Mouse (Mus musculus) liver, postnatal 0 days (tissue): ENCODE measurements around the gene Lnx2. TPM values are rescaled to one million over a fixed set of nuclear protein-coding genes. Genes with fewer than 3 reads are reported as not detected.

Source experiments
- ATAC-seq: fragments of 200-750 bp; cut with Nextera tagmentation; 2 replicates; pipeline ENCODE4 v1.8.0; 2017; ENCODE audit warnings: mild to moderate bottlenecking, moderate library complexity
- DNase-seq: peaks from one replicate; pipeline ENCODE4 v3.0.0-alpha.2; 2016
- H3K27ac ChIP-seq: fragments of 300-500 bp; sonication (generic); 2 replicates; pipeline ENCODE4 v1.5.1; 2014; ENCODE audit warnings: antibody characterized with exemption, moderate library complexity, mild to moderate bottlenecking, low read depth
- H3K27me3 ChIP-seq: fragments of 300-500 bp; sonication (generic); 2 replicates; pipeline ENCODE4 v1.6.1; 2014; ENCODE audit warnings: low read length, control low read depth, mixed read lengths; ENCODE audit not compliant: insufficient read depth
- H3K36me3 ChIP-seq: fragments of 300-500 bp; sonication (generic); replicated peaks from 2 replicates; pipeline ENCODE4 v1.6.1; 2014; ENCODE audit warnings: mild to moderate bottlenecking, control low read depth, low read length, moderate library complexity, mixed read lengths; ENCODE audit not compliant: insufficient read depth
- H3K4me1 ChIP-seq: fragments of 300-500 bp; sonication (generic); 2 replicates; pipeline ENCODE4 v1.6.1; 2014; ENCODE audit warnings: antibody characterized with exemption, mild to moderate bottlenecking, control low read depth; ENCODE audit not compliant: insufficient read depth
- H3K4me2 ChIP-seq: fragments of 300-500 bp; sonication (generic); 2 replicates; pipeline ENCODE4 v1.6.1; 2014; ENCODE audit warnings: low read depth, mild to moderate bottlenecking, low read length, moderate library complexity, mixed read lengths
- H3K4me3 ChIP-seq: fragments of 300-500 bp; sonication (generic); 2 replicates; pipeline ENCODE4 v1.5.1; 2014; ENCODE audit warnings: low read depth, low read length
- H3K9ac ChIP-seq: fragments of 300-500 bp; sonication (generic); replicated peaks from 2 replicates; pipeline ENCODE4 v1.6.1; 2014; ENCODE audit warnings: mild to moderate bottlenecking, moderate library complexity
- H3K9me3 ChIP-seq: fragments of 300-500 bp; sonication (generic); 2 replicates; pipeline ENCODE4 v1.6.1; 2016; ENCODE audit warnings: mild to moderate bottlenecking, control low read depth, low read length, mixed read lengths
- CTCF ChIP-seq: sonication (generic); IDR thresholded peaks from 2 replicates; pipeline ENCODE4 v1.5.1; 2016; ENCODE audit warnings: antibody characterized with exemption, low read depth
- EP300 ChIP-seq: IDR thresholded peaks from 2 replicates; pipeline ENCODE4 v1.6.1; 2016; ENCODE audit warnings: antibody characterized with exemption, low read depth, mild to moderate bottlenecking
- WGBS: fragments of 180-500 bp; shearing (Covaris S2); extraction: QIAGEN DNeasy Blood & Tissue Kit; methylation state at CpG from one replicate; pipeline ENCODE4 v1.1.7; 2014; ENCODE audit not compliant: insufficient replicate concordance; 5-methylcytosine and 5-hydroxymethylcytosine counted together
- polyA plus RNA-seq: library from polyadenylated mRNA; unstranded; fragments of >200 nt; fragmentation: Nextera tagmentation; extraction: Ambion mirVana; gene quantifications from 2 replicates; pipeline ENCODE4 v1.2.1, GENCODE M21; 2015

The Lnx2 gene
- polyA plus RNA-seq, 1 experiment from 2014 or later: 5.4 TPM

DNA sequence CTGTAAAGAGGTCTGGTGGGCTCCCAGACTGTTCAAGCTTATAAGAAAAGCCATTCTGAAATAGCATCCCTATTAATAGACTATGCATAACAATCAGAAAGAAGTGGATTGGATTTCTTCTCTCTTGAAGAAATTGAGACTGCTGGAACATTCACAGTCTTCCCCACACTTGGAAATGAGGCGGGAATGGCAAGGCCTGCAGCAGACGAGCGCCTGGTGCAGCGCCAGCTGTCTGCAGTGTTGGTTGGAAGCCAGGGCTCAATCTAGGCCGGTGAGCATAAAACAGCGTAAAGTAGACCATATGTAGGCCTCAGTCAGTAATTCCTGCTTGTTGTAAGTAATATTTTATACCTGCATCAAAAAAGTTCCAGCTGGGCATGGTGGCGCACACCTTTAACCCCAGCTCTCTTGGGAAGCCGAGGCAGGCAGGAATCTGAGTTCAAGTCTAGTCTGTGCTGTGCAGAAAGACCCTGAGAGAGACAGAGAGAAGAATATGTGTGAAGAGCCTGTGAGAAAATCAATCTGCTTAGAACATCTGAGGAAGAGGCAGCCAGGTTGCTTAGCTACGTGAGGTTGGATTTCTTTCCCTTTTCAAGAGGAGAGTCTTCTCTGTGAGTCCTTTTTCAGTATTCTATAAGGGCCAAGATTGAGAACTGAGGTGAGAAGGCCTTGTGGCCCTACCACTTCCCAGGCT lies 9.0 kb upstream of the Lnx2 start:
- TF ChIP-seq EP300: no peak
- TF ChIP-seq CTCF: no peak
- Histone ChIP-seq H3K4me2 (no peak overlapping the region), H3K27me3 (no peaks in the 10 kb centered on the region), H3K4me1 (no peaks in the 10 kb centered on the region), H3K9ac (no peak overlapping the region), H3K9me3 (no peaks in the 10 kb centered on the region), H3K36me3 (peaks cover 9% of the 10 kb centered on the region; the same call in 1 of the 2 replicates), H3K4me3 (no peak overlapping the region), H3K27ac (no peak overlapping the region)
- DNase-seq (no peak), ATAC-seq (no peak)
- 84% methylated on average over 9 of the region's 9 CpGs for WGBS

DNA sequence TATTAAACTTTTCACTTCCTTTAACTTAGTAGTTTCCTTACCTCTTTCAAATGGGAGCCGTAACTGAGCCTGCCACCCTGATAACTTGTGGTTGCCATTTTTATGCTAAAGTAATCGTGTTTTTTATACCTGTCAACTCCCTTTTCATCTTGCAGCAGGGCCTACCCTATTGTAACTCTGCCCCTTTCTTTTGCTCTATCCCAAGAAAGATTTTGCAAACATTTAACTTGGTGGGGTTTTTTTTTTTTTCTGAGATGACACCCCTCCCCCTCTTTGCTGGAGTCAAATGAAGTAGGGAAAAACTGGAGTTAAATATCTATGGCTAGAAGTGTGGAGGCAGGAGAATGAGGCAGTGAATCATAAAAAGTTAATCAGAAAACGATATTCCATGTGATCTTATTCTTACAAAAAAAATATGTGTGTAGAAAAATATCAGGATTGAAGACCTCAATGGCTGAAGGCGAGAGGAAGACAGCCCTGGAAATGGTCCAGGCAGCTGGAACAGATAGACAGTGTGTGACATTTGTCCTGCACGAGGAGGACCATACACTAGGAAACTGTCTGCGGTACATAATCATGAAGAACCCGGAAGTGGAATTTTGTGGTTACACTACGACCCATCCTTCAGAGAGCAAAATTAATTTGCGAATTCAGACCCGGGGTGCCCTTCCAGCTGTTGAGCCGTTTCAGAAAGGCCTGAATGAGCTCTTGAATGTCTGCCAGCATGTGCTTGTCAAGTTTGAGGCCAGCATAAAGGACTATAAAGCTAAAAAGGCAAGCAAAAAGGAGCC lies 1.9 kb upstream of the Lnx2 start:
- H3K4me3 ChIP-seq: peak overlapping the region; percentile 68

DNA sequence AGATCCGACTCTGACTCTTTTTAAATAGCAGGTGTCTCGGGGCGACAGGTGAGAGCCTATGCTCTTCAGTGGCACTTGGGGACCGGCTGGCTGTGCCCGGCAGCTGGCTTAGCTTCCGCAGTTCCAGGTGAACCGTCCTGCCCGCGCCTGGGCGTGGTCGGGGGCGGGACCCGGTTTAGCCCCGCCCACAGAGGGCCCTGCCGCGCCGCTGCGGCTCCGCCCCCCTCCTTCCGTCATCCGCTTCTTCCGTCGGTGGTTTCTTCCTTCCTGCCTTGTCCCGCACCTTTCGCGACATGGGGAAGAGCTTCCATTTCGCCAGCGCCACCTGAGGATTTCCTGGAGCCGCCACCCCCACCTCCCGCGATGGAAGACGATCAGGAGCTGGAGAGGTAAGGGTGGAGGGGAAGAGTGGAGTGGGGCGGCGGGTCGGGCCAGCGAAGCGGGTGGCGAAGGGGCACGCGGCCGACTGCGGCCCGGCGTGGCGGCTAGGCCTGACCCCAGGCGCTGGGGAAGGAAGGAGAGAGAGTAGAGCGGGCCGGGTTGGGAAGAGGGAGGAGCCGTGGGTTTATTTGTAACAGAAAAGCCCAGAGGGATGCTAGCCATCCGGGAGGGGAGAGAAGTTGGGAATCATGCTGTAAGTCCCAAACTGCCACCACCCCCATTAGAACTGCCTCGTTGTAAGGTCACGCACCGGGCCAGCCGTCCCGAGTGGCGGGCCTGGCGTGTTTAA lies 1.1 kb upstream of the Lnx2 start:
- peak; percentile 68 for ATAC-seq
- TF ChIP-seq EP300 (no peak), CTCF (no peak)
- under 1% methylated on average over 54 of the region's 57 CpGs for WGBS
- peak; percentile 97 for DNase-seq
- Histone ChIP-seq H3K4me1 (peaks cover 18% of the 10 kb centered on the region), H3K27me3 (no peaks in the 10 kb centered on the region), H3K27ac (peak overlapping the region; percentile 76), H3K36me3 (0 out of 2 replicates have a peak, but pooled peaks cover 11% of the 10 kb centered on the region), H3K9me3 (no peaks in the 10 kb centered on the region), H3K4me2 (peak overlapping the region; percentile 89), H3K9ac (peak overlapping the region; percentile 83), H3K4me3 (peak overlapping the region; percentile 68)

More for the DNA sequence above, 1.9 kb upstream of the Lnx2 start:
- Histone ChIP-seq H3K9me3 (no peaks in the 10 kb centered on the region), H3K27ac (peak overlapping the region; percentile 76), H3K4me2 (peak overlapping the region; percentile 89), H3K4me1 (peaks cover 13% of the 10 kb centered on the region), H3K9ac (peak overlapping the region; percentile 83), H3K27me3 (no peaks in the 10 kb centered on the region), H3K36me3 (0 out of 2 replicates have a peak, but pooled peaks cover 11% of the 10 kb centered on the region)
- 38% methylated on average over 11 of the region's 11 CpGs for WGBS
- ATAC-seq (no peak), DNase-seq (no peak)
- TF ChIP-seq EP300 (no peak), CTCF (no peak)

DNA sequence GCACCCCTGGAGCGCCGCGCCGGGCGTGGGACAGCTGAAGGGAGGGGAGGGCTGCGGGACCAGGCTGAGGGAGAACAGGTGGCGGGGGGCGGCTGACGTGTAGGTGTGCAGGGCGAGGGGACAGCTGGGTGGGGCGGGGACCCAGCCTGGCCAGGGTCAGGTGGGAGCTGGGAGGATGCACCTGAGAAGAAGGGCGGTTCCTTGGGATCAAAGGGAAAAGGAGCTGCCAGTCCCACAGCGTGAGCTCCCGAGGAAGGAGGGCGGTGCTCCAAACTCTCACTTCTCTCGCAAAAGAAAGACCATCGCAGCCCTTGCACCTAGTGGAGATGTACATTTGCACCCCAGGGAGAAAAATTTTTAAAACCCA lies 396 bp upstream of the Lnx2 start, which contains the start of gene Polr1d:
TSS of gene Polr1d (plus strand) at position 252 of the 367 bp plus-strand sequence.
- DNase-seq (no peak), ATAC-seq (peak; percentile 36)
- Histone ChIP-seq H3K4me2 (peak within 1 kb of the TSS; percentile 89), H3K9me3 (no peaks in the 10 kb centered on the region), H3K4me1 (peaks cover 21% of the 10 kb centered on the region), H3K4me3 (peak within 1 kb of the TSS; percentile 68), H3K27ac (peak within 1 kb of the TSS; percentile 93), H3K27me3 (no peaks in the 10 kb centered on the region), H3K36me3 (0 out of 2 replicates have a peak, but pooled peaks cover 11% of the 10 kb centered on the region), H3K9ac (peak within 1 kb of the TSS; percentile 83)
- 3% methylated on average over 17 of the region's 17 CpGs for WGBS
- TF ChIP-seq EP300 (no peak), CTCF (no peak)

DNA sequence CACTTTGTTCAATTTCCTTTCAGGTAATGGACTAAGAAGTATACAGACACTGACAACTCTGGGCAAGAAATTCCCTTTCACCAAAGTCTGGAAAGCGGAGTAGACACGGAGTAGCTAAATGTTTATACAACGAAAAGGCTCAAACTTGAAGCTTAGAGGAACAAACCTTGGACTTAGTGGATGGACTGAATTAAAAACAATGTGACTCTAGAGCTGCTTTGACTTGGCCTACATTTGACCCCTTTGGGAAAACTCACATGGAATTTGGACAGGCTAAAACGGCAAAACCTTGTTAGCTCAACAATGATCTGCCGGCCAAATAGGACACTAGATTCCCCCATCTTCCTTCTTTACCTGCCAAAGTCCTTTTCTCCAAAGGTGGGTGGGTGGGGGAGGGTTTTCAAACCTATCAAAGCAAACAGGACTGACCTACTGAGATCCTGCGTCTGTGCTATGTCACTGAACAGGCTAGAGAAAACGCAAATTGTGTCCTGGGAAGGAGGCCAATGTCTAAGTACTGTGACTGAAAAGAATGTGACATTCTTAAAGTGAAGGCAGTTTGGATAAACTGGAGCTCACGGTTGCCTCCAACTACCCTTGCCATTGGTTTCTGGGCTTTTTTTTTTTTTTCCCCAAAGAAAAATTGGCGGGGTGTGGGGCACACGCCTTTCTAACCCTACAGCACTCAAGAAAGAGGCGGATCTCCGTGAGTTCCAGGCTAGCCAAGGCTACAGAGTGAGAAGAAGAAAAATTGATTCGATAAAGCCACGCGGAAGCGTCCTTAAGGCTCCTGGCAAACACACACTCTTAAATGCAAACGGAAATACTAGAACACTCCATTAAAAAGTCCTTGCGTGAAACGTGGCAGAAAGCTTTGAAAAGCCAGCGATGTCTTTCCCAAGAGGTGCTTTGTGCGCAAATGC lies 1.0 kb downstream of the Lnx2 start:
- TF ChIP-seq EP300 (peak; percentile 37; the same call in 1 of the 2 replicates), CTCF (no peak)
- Histone ChIP-seq H3K27me3 (no peaks in the 10 kb centered on the region), H3K4me3 (peak overlapping the region; percentile 68), H3K4me2 (peak overlapping the region; percentile 89), H3K9me3 (no peaks in the 10 kb centered on the region), H3K9ac (peak overlapping the region; percentile 83), H3K36me3 (0 out of 2 replicates have a peak, but pooled peaks cover 4% of the 10 kb centered on the region), H3K4me1 (peaks cover 29% of the 10 kb centered on the region), H3K27ac (peak overlapping the region; percentile 93)
- no peak for ATAC-seq
- 15% methylated on average over 21 of the region's 21 CpGs for WGBS
- DNase-seq: no peak
